Mouse (Mus musculus) stomach, embryonic 14.5 days (tissue): ENCODE measurements around the gene Rras2. TPM values are rescaled to one million over a fixed set of nuclear protein-coding genes. Genes with fewer than 3 reads are reported as not detected.

Experiments
- ATAC-seq: fragments of 200-750 bp; cut with Nextera tagmentation; 2 replicates; pipeline ENCODE4 v1.8.0; 2017; ENCODE audit warnings: low read depth, moderate TSS enrichment; ENCODE audit not compliant: insufficient number of reproducible peaks, insufficient read depth, low FRiP score
- H3K27ac ChIP-seq: fragments of 300-500 bp; sonication (generic); 2 replicates; pipeline ENCODE4 v1.5.1; 2014; ENCODE audit warnings: mild to moderate bottlenecking, low read length, moderate library complexity, mixed read lengths
- H3K27me3 ChIP-seq: fragments of 300-500 bp; sonication (generic); 2 replicates; pipeline ENCODE4 v1.6.1; 2014; ENCODE audit warnings: low read length, control low read depth, mixed read lengths; ENCODE audit not compliant: control insufficient read depth, insufficient read depth
- H3K36me3 ChIP-seq: fragments of 300-500 bp; sonication (generic); 2 replicates; pipeline ENCODE4 v1.6.1; 2014; ENCODE audit warnings: mild to moderate bottlenecking, control low read depth, low read length, moderate library complexity, mixed read lengths; ENCODE audit not compliant: control insufficient read depth, insufficient read depth
- H3K4me1 ChIP-seq: fragments of 300-500 bp; sonication (generic); 2 replicates; pipeline ENCODE4 v1.6.1; 2014; ENCODE audit warnings: low read length, control low read depth, mixed read lengths; ENCODE audit not compliant: control insufficient read depth, insufficient read depth
- H3K4me2 ChIP-seq: fragments of 300-500 bp; sonication (generic); replicated peaks from 2 replicates; pipeline ENCODE4 v1.6.1; 2014; ENCODE audit warnings: low read depth, low read length, control low read depth
- H3K4me3 ChIP-seq: fragments of 300-500 bp; sonication (generic); 2 replicates; pipeline ENCODE4 v1.5.1; 2014; ENCODE audit warnings: low read depth, low read length, control low read depth
- H3K9ac ChIP-seq: fragments of 300-500 bp; sonication (generic); replicated peaks from 2 replicates; pipeline ENCODE4 v1.6.1; 2014; ENCODE audit warnings: low read depth, mild to moderate bottlenecking, control low read depth, low read length, moderate library complexity, mixed read lengths
- H3K9me3 ChIP-seq: fragments of 300-500 bp; sonication (generic); 2 replicates; pipeline ENCODE4 v1.6.1; 2016; ENCODE audit warnings: low read depth, low read length, control low read depth; ENCODE audit not compliant: control insufficient read depth
- WGBS: fragments of 180-500 bp; shearing (Covaris S2); extraction: QIAGEN DNeasy Blood & Tissue Kit; methylation state at CpG from one replicate; pipeline ENCODE4 v1.1.7; 2014; 5-methylcytosine and 5-hydroxymethylcytosine counted together
- polyA plus RNA-seq: library from polyadenylated mRNA; unstranded; fragments of >200 nt; fragmentation: Nextera tagmentation; extraction: Ambion mirVana; gene quantifications from 2 replicates; pipeline ENCODE4 v1.2.1, GENCODE M21; 2014

Rras2 gene
- polyA plus RNA-seq, 1 experiment from 2014 or later: 29.4 TPM

GRCm38 (mm10) chr7:114149135-114149534 lies 31.6 kb upstream of the Rras2 start:
- Histone ChIP-seq H3K36me3 (no peaks in the 10 kb centered on the region), H3K4me1 (no peaks in the 10 kb centered on the region), H3K27me3 (no peaks in the 10 kb centered on the region), H3K27ac (no peak overlapping the region), H3K9me3 (no peaks in the 10 kb centered on the region), H3K9ac (no peak overlapping the region), H3K4me3 (no peak overlapping the region), H3K4me2 (no peak overlapping the region)
- WGBS: 66% methylated on average over 4 of the region's 4 CpGs
- ATAC-seq: no peak

GRCm38 (mm10) chr7:114145841-114146240 lies 28.3 kb upstream of the Rras2 start:
- no peak overlapping the region for H3K4me3 ChIP-seq
- no peak overlapping the region for H3K27ac ChIP-seq
- 73% methylated on average over 3 of the region's 3 CpGs for WGBS
- H3K4me2 ChIP-seq: no peak overlapping the region
- H3K27me3 ChIP-seq: no peaks in the 10 kb centered on the region
- H3K9ac ChIP-seq: no peak overlapping the region
- H3K9me3 ChIP-seq: no peaks in the 10 kb centered on the region
- no peak for ATAC-seq
- H3K4me1 ChIP-seq: no peaks in the 10 kb centered on the region
- no peaks in the 10 kb centered on the region for H3K36me3 ChIP-seq

GRCm38 (mm10) chr7:114142151-114142798 lies 24.7 kb upstream of the Rras2 start:
- H3K27me3 ChIP-seq: no peaks in the 10 kb centered on the region
- no peaks in the 10 kb centered on the region for H3K9me3 ChIP-seq
- H3K9ac ChIP-seq: no peak overlapping the region
- no peaks in the 10 kb centered on the region for H3K4me1 ChIP-seq
- no peaks in the 10 kb centered on the region for H3K36me3 ChIP-seq
- H3K4me3 ChIP-seq: no peak overlapping the region
- no peak overlapping the region for H3K4me2 ChIP-seq
- 73% methylated on average over 10 of the region's 10 CpGs for WGBS
- ATAC-seq: no peak
- no peak overlapping the region for H3K27ac ChIP-seq

- ATAC-seq: no peak
- Histone ChIP-seq H3K9me3 (no peaks in the 10 kb centered on the region), H3K27me3 (no peaks in the 10 kb centered on the region), H3K27ac (no peak overlapping the region), H3K36me3 (no peaks in the 10 kb centered on the region), H3K4me1 (no peaks in the 10 kb centered on the region), H3K4me3 (no peak overlapping the region), H3K9ac (no peak overlapping the region), H3K4me2 (no peak overlapping the region)
- 74% methylated on average over 7 of the region's 7 CpGs for WGBS
Observed at GRCm38 (mm10) chr7:114140026-114140425, 22.4 kb upstream of the Rras2 start.

GRCm38 (mm10) chr7:114139400-114139799 lies 21.8 kb upstream of the Rras2 start:
- H3K27me3 ChIP-seq: no peaks in the 10 kb centered on the region
- H3K4me3 ChIP-seq: no peak overlapping the region
- H3K36me3 ChIP-seq: no peaks in the 10 kb centered on the region
- H3K9ac ChIP-seq: no peak overlapping the region
- no peak overlapping the region for H3K27ac ChIP-seq
- 91% methylated on average over 3 of the region's 3 CpGs for WGBS
- ATAC-seq: no peak
- H3K9me3 ChIP-seq: no peaks in the 10 kb centered on the region
- no peak overlapping the region for H3K4me2 ChIP-seq
- no peaks in the 10 kb centered on the region for H3K4me1 ChIP-seq

GRCm38 (mm10) chr7:114138261-114138660 lies 20.7 kb upstream of the Rras2 start:
- Histone ChIP-seq H3K36me3 (no peaks in the 10 kb centered on the region), H3K9ac (no peak overlapping the region), H3K27ac (no peak overlapping the region), H3K9me3 (no peaks in the 10 kb centered on the region), H3K4me1 (no peaks in the 10 kb centered on the region), H3K4me3 (no peak overlapping the region), H3K4me2 (no peak overlapping the region), H3K27me3 (no peaks in the 10 kb centered on the region)
- no peak for ATAC-seq
- WGBS: 90% methylated on average over 2 of the region's 2 CpGs

- no peak for ATAC-seq
- 25% methylated on average over 6 of the region's 6 CpGs for WGBS
- H3K27ac ChIP-seq: no peak overlapping the region
Observed at GRCm38 (mm10) chr7:114135166-114135565, 17.6 kb upstream of the Rras2 start.

GRCm38 (mm10) chr7:114133957-114134356 lies 16.4 kb upstream of the Rras2 start:
- Histone ChIP-seq H3K27me3 (no peaks in the 10 kb centered on the region), H3K27ac (no peak overlapping the region), H3K9me3 (no peaks in the 10 kb centered on the region), H3K4me3 (no peak overlapping the region), H3K4me2 (no peak overlapping the region), H3K36me3 (no peaks in the 10 kb centered on the region), H3K4me1 (no peaks in the 10 kb centered on the region), H3K9ac (no peak overlapping the region)
- no peak for ATAC-seq
- WGBS: 38% methylated on average over 3 of the region's 5 CpGs

More at GRCm38 (mm10) chr7:114135166-114135565, 17.6 kb upstream of the Rras2 start:
- Histone ChIP-seq H3K4me2 (no peak overlapping the region), H3K9ac (no peak overlapping the region), H3K4me1 (no peaks in the 10 kb centered on the region), H3K27me3 (no peaks in the 10 kb centered on the region), H3K9me3 (no peaks in the 10 kb centered on the region), H3K4me3 (no peak overlapping the region), H3K36me3 (no peaks in the 10 kb centered on the region)

- no peak overlapping the region for H3K27ac ChIP-seq
- H3K4me3 ChIP-seq: no peak overlapping the region
- no peaks in the 10 kb centered on the region for H3K27me3 ChIP-seq
- no peaks in the 10 kb centered on the region for H3K9me3 ChIP-seq
- no peak overlapping the region for H3K9ac ChIP-seq
- no peaks in the 10 kb centered on the region for H3K4me1 ChIP-seq
- no peak for ATAC-seq
- WGBS: 37% methylated on average over 8 of the region's 8 CpGs
- H3K4me2 ChIP-seq: no peak overlapping the region
- no peaks in the 10 kb centered on the region for H3K36me3 ChIP-seq
Observed at GRCm38 (mm10) chr7:114132316-114132715, 14.7 kb upstream of the Rras2 start.
